Mouse (Mus musculus) ES-Bruce4 (cell line): ENCODE results near the gene Dmd.
"Not testable (repeated sequence)": the region's sequence is repeated elsewhere in the genome, so short reads cannot be mapped to it uniquely, and the experiment has no call there.

Experiments
- CTCF ChIP-seq: IDR thresholded peaks from one replicate; pipeline ENCODE4 v1.8.1; 2011; ENCODE audit warnings: low read depth, low read length
- EP300 ChIP-seq: IDR thresholded peaks from 2 replicates; pipeline ENCODE4 v1.6.1; 2011; ENCODE audit warnings: low read depth, low read length; ENCODE audit not compliant: insufficient read depth
- POLR2A ChIP-seq: IDR thresholded peaks from one replicate; pipeline ENCODE4 v1.8.1; 2011; ENCODE audit warnings: low read length; ENCODE audit not compliant: insufficient read depth

DNA sequence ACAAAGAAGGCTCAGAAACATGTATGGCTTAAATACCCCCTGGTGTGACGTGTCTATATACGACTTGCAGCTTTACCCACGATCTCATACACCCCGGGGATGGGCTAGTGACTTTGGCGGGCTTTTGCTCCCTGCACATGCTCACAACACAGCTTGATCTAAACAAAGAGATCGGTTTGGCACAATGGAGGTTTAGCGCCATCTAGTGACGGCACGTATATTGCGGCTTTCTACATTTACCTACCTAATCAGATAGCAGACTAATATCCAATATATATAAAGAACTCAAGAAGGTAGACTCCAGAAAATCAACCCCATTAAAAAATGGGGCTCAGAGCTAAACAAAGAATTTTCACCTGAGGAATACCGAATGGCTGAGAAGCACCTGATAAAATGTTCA, 926.7 kb downstream of the Dmd start:
- not testable (repeated sequence) for TF ChIP-seq CTCF, EP300, POLR2A
